Mouse (Mus musculus) olfactory bulb, adult 2 months (tissue): Measurements from ENCODE around the gene Usp5.

Source experiments
- CTCF ChIP-seq: fragments of 200-500 bp; IDR thresholded peaks from 2 replicates; pipeline ENCODE4 v1.5.1; 2012; ENCODE audit warnings: low read depth, mild to moderate bottlenecking, low read length, moderate library complexity; ENCODE audit not compliant: insufficient read depth
- POLR2A ChIP-seq: fragments of 200-500 bp; IDR thresholded peaks from 2 replicates; pipeline ENCODE4 v1.6.1; 2012; ENCODE audit warnings: mild to moderate bottlenecking, low read depth, low read length, moderate library complexity; ENCODE audit not compliant: insufficient read depth

GRCm38 (mm10) chr6:124791911-124792310 is 37.4 kb downstream of the Usp5 start:
- TF ChIP-seq POLR2A: no peak
- TF ChIP-seq CTCF: no peak
